Mouse (Mus musculus): Measurements from ENCODE around the gene Mnd1. TPM values are rescaled to one million over a fixed set of nuclear protein-coding genes. Genes with fewer than 3 reads are reported as not detected.
A peak's percentile ranks its signal among the peaks of the same experiment; 100 is the strongest.

Gene Mnd1
- polyA plus RNA-seq, 1 experiment from 2014 or later, result 5.7 TPM

- Histone ChIP-seq H3K4me3 (ENCODE audit: low read depth, low read length) (no peak overlapping the region), H3K27me3 (ENCODE audit: control insufficient read depth, insufficient read depth, low read depth, low read length) (no peaks in the 10 kb centered on the region), H3K27ac (ENCODE audit: low read length) (no peak overlapping the region), H3K9me3 (replicated peaks; ENCODE audit: control insufficient read depth, low read length) (no peaks in the 10 kb centered on the region), H3K9ac (ENCODE audit: low read depth, low read length) (no peak overlapping the region), H3K4me2 (ENCODE audit: low read depth, low read length) (no peak overlapping the region), H3K36me3 (ENCODE audit: control insufficient read depth, insufficient read depth) (no peaks in the 10 kb centered on the region), H3K4me1 (ENCODE audit: control insufficient read depth, low read depth, low read length) (no peaks in the 10 kb centered on the region)
- 40% methylated on average over 2 of the region's 2 CpGs for WGBS (ENCODE audit: insufficient replicate concordance)
- peak; percentile 50; the same call in 1 of the 2 replicates for ATAC-seq (ENCODE audit: low read depth)
These were observed 64.6 kb downstream of the Mnd1 start for GRCm38 (mm10) chr3:84090982-84091381.

- H3K4me3 ChIP-seq (ENCODE audit: low read depth, low read length), result no peak overlapping the region
- no peaks in the 10 kb centered on the region for H3K9me3 ChIP-seq (replicated peaks; ENCODE audit: control insufficient read depth, low read length)
- H3K4me1 ChIP-seq (ENCODE audit: control insufficient read depth, low read depth, low read length), result no peaks in the 10 kb centered on the region
- no peaks in the 10 kb centered on the region for H3K36me3 ChIP-seq (ENCODE audit: control insufficient read depth, insufficient read depth)
- no peak overlapping the region for H3K4me2 ChIP-seq (ENCODE audit: low read depth, low read length)
- no peak overlapping the region for H3K9ac ChIP-seq (ENCODE audit: low read depth, low read length)
- no peak overlapping the region for H3K27ac ChIP-seq (ENCODE audit: low read length)
- 75% methylated on average over 2 of the region's 2 CpGs for WGBS (ENCODE audit: insufficient replicate concordance)
- H3K27me3 ChIP-seq (ENCODE audit: control insufficient read depth, insufficient read depth, low read depth, low read length), result no peaks in the 10 kb centered on the region
- no peak for ATAC-seq (ENCODE audit: low read depth)
These were observed 68.7 kb downstream of the Mnd1 start for GRCm38 (mm10) chr3:84086921-84087320.

GRCm38 (mm10) chr3:84086337-84086736, 69.2 kb downstream of the Mnd1 start:
- no peak for ATAC-seq (ENCODE audit: low read depth)
- 74% methylated on average over 7 of the region's 7 CpGs for WGBS (ENCODE audit: insufficient replicate concordance)

GRCm38 (mm10) chr3:84085429-84085828, 70.2 kb downstream of the Mnd1 start:
- Histone ChIP-seq H3K4me3 (ENCODE audit: low read depth, low read length) (no peak overlapping the region), H3K36me3 (ENCODE audit: control insufficient read depth, insufficient read depth) (no peaks in the 10 kb centered on the region), H3K27ac (ENCODE audit: low read length) (no peak overlapping the region), H3K4me1 (ENCODE audit: control insufficient read depth, low read depth, low read length) (no peaks in the 10 kb centered on the region), H3K9me3 (replicated peaks; ENCODE audit: control insufficient read depth, low read length) (no peaks in the 10 kb centered on the region), H3K27me3 (ENCODE audit: control insufficient read depth, insufficient read depth, low read depth, low read length) (no peaks in the 10 kb centered on the region), H3K9ac (ENCODE audit: low read depth, low read length) (no peak overlapping the region), H3K4me2 (ENCODE audit: low read depth, low read length) (no peak overlapping the region)
- ATAC-seq (ENCODE audit: low read depth), result no peak
- WGBS (ENCODE audit: insufficient replicate concordance), result 60% methylated on average over 9 of the region's 9 CpGs

More at GRCm38 (mm10) chr3:84086337-84086736, 69.2 kb downstream of the Mnd1 start:
- Histone ChIP-seq H3K9me3 (replicated peaks; ENCODE audit: control insufficient read depth, low read length) (no peaks in the 10 kb centered on the region), H3K27ac (ENCODE audit: low read length) (no peak overlapping the region), H3K4me2 (ENCODE audit: low read depth, low read length) (no peak overlapping the region), H3K27me3 (ENCODE audit: control insufficient read depth, insufficient read depth, low read depth, low read length) (no peaks in the 10 kb centered on the region), H3K4me1 (ENCODE audit: control insufficient read depth, low read depth, low read length) (no peaks in the 10 kb centered on the region), H3K4me3 (ENCODE audit: low read depth, low read length) (no peak overlapping the region), H3K9ac (ENCODE audit: low read depth, low read length) (no peak overlapping the region), H3K36me3 (ENCODE audit: control insufficient read depth, insufficient read depth) (no peaks in the 10 kb centered on the region)

GRCm38 (mm10) chr3:84081208-84081722, 74.3 kb downstream of the Mnd1 start:
- Histone ChIP-seq H3K27ac (ENCODE audit: low read length) (no peak overlapping the region), H3K9me3 (replicated peaks; ENCODE audit: control insufficient read depth, low read length) (no peaks in the 10 kb centered on the region), H3K4me1 (ENCODE audit: control insufficient read depth, low read depth, low read length) (no peaks in the 10 kb centered on the region), H3K9ac (ENCODE audit: low read depth, low read length) (no peak overlapping the region), H3K27me3 (ENCODE audit: control insufficient read depth, insufficient read depth, low read depth, low read length) (no peaks in the 10 kb centered on the region), H3K36me3 (ENCODE audit: control insufficient read depth, insufficient read depth) (no peaks in the 10 kb centered on the region), H3K4me3 (ENCODE audit: low read depth, low read length) (no peak overlapping the region), H3K4me2 (ENCODE audit: low read depth, low read length) (no peak overlapping the region)
- WGBS (ENCODE audit: insufficient replicate concordance), result 78% methylated on average over 4 of the region's 4 CpGs
- ATAC-seq (ENCODE audit: low read depth), result no peak

DNA sequence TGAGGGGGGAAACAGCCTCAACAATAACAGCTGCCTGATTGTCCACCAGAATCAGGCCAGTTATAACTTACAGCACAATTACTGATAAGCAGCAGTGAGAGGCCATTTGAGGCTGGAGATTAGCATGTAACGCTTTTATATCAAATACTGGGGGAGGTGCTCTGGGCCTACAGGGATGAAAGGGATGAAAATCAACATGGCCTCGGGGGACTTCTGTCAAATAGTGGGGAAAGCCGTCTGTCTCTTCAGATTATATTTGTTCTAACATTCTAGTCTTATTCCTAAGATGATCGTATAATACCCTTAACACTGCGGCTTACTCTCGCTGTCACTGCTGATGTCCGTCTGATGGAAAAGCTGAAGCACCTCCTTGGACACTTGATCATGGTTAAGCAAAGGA, 75.5 kb downstream of the Mnd1 start:
- Histone ChIP-seq H3K27ac (ENCODE audit: low read length) (no peak overlapping the region), H3K36me3 (ENCODE audit: control insufficient read depth, insufficient read depth) (no peaks in the 10 kb centered on the region), H3K9ac (ENCODE audit: low read depth, low read length) (no peak overlapping the region), H3K4me3 (ENCODE audit: low read depth, low read length) (no peak overlapping the region), H3K4me1 (ENCODE audit: control insufficient read depth, low read depth, low read length) (no peaks in the 10 kb centered on the region), H3K9me3 (replicated peaks; ENCODE audit: control insufficient read depth, low read length) (no peaks in the 10 kb centered on the region), H3K4me2 (ENCODE audit: low read depth, low read length) (no peak overlapping the region), H3K27me3 (ENCODE audit: control insufficient read depth, insufficient read depth, low read depth, low read length) (no peaks in the 10 kb centered on the region)
- 80% methylated on average over 7 of the region's 7 CpGs for WGBS (ENCODE audit: insufficient replicate concordance)
- ATAC-seq (ENCODE audit: low read depth), result no peak

DNA sequence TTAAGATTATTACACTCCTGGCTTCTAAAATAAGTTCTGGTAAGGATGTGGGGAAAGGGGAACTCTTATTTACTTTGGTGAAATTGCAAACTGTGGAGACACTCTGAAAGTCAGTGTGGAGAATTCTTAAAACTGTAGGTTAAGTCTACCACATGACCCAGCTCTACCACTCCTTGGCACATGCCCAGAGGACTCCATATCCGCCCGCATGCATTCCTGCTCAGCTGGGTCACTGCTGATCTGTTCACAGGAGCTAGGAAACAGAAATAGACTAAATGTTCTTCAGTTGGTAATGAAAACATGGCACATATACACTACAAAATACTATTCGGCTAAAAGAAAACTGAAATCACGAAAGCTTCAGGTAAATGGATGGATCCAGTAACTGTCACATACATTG, 78.1 kb downstream of the Mnd1 start:
- ATAC-seq (ENCODE audit: low read depth), result no peak
- no peak overlapping the region for H3K27ac ChIP-seq (ENCODE audit: low read length)
- H3K4me2 ChIP-seq (ENCODE audit: low read depth, low read length), result no peak overlapping the region
- no peaks in the 10 kb centered on the region for H3K9me3 ChIP-seq (replicated peaks; ENCODE audit: control insufficient read depth, low read length)
- no peak overlapping the region for H3K4me3 ChIP-seq (ENCODE audit: low read depth, low read length)
- no peak overlapping the region for H3K9ac ChIP-seq (ENCODE audit: low read depth, low read length)
- H3K4me1 ChIP-seq (ENCODE audit: control insufficient read depth, low read depth, low read length), result no peaks in the 10 kb centered on the region
- WGBS (ENCODE audit: insufficient replicate concordance), result 79% methylated on average over 4 of the region's 4 CpGs
- H3K36me3 ChIP-seq (ENCODE audit: control insufficient read depth, insufficient read depth), result no peaks in the 10 kb centered on the region
- no peaks in the 10 kb centered on the region for H3K27me3 ChIP-seq (ENCODE audit: control insufficient read depth, insufficient read depth, low read depth, low read length)

DNA sequence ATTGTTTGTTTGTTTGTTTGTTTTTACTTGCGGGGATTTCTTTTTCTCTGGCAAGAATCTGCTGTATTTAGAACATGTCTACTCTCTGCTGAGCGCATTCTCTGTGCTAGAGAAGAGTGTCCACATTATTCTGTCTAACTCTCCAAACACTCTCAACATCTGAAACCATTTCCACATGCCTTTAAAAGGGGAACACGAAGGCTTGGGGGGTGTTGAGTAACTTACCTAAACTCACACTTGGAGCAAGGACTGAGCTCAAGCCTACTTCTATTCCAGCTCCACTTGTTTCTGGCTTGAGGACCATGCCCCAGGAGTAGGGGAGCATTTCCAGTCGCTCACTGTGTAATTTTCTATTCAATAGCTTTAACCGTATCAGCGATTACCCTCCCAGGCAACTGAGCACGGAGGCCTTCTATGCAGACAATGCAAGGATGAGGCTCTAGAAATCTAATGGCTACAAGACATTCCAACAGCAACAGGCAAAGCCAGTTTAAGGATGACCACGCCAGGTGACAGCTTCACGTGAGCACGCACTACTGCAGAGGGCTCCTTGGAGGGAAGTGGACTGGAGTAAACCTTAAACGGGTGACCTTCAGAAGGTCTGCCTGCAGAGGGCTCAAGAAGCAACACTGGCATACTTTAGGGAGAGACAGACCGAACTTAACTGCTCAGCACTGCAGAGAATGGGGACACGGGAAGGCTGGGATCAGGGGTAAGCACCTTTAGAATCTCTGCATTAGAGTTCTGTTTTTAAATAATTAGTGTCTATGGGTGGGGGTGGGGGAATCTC, 78.8 kb downstream of the Mnd1 start:
- H3K9me3 ChIP-seq (replicated peaks; ENCODE audit: control insufficient read depth, low read length), result no peaks in the 10 kb centered on the region
- WGBS (ENCODE audit: insufficient replicate concordance), result 68% methylated on average over 13 of the region's 13 CpGs
- no peaks in the 10 kb centered on the region for H3K27me3 ChIP-seq (ENCODE audit: control insufficient read depth, insufficient read depth, low read depth, low read length)
- H3K4me3 ChIP-seq (ENCODE audit: low read depth, low read length), result no peak overlapping the region
- H3K36me3 ChIP-seq (ENCODE audit: control insufficient read depth, insufficient read depth), result no peaks in the 10 kb centered on the region
- no peaks in the 10 kb centered on the region for H3K4me1 ChIP-seq (ENCODE audit: control insufficient read depth, low read depth, low read length)
- 0 out of 2 replicates have a peak overlapping the region, but pooled peaks have one; percentile 10 for H3K27ac ChIP-seq (ENCODE audit: low read length)
- H3K9ac ChIP-seq (ENCODE audit: low read depth, low read length), result no peak overlapping the region
- H3K4me2 ChIP-seq (ENCODE audit: low read depth, low read length), result no peak overlapping the region
- no peak for ATAC-seq (ENCODE audit: low read depth)

DNA sequence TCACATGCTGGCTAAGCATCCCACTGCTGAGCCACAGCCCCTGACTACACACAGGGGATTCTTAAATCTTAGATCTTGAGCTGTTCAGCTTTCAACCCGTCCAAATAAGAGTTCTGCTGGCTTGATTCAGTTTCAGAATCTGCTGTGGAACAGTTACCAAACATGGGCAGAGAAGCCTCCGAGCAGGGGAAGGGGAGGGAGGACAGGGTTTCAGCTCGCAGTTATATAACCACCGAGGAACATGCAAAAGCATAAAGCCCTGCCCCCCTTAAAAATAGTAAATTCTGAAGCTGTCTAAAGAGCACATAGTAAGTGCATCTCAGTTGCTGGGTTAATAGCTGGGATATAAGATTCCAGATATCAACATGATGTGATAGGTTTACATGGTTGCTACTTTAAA, 80.1 kb downstream of the Mnd1 start:
- Histone ChIP-seq H3K9ac (ENCODE audit: low read depth, low read length) (no peak overlapping the region), H3K27ac (ENCODE audit: low read length) (no peak overlapping the region), H3K4me2 (ENCODE audit: low read depth, low read length) (no peak overlapping the region), H3K4me3 (ENCODE audit: low read depth, low read length) (no peak overlapping the region), H3K36me3 (ENCODE audit: control insufficient read depth, insufficient read depth) (no peaks in the 10 kb centered on the region), H3K4me1 (ENCODE audit: control insufficient read depth, low read depth, low read length) (no peaks in the 10 kb centered on the region), H3K9me3 (replicated peaks; ENCODE audit: control insufficient read depth, low read length) (no peaks in the 10 kb centered on the region), H3K27me3 (ENCODE audit: control insufficient read depth, insufficient read depth, low read depth, low read length) (no peaks in the 10 kb centered on the region)
- WGBS (ENCODE audit: insufficient replicate concordance), result 50% methylated on average over 4 of the region's 4 CpGs
- no peak for ATAC-seq (ENCODE audit: low read depth)

Measured in liver, embryonic 16.5 days (tissue).